Mouse (Mus musculus): ENCODE measurements at regions not wholly inside any gene's neighbourhood (a gene's known extent, or its start where the extent isn't known, plus 50 kb on each side); places are given as distances from the start of the nearest gene placed in this dataset.

DNA sequence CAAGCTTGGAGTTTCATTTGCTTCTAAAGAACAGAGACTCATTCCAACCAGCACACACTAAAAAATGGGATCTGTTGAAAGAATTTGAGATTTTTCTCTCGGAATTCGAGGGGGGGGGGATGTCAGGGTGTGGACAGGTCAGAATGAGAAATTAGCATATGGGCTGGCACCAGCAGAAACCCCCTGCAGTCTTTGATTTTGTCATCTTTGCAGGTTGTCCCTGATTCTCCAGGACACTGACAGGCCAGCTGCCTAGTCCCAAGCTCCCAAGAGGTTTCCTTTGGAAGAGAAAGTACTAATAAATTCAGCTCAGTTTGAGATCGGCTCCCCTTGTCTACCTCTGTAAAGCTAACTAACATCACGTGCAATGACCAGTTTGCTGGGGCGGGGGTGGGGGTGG is 224.9 kb downstream of the Cog6 start:
- TF ChIP-seq CTCF (IDR thresholded peaks at IDR 0.05; ENCODE audit: low read depth, low read length) (no peak), POLR2A (IDR thresholded peaks at IDR 0.05; ENCODE audit: borderline replicate concordance, low read depth, low read length) (no peak)

Measured in bone marrow macrophage, adult 2 months (primary cell).